Mouse (Mus musculus) kidney, adult 8-10 months (tissue): ENCODE data around the gene Rnf187.

Experiments
- DNase-seq, 2 experiments: peaks; one replicate each; pipeline ENCODE4 v3.0.0; 2022

Gene Rnf187

DNA sequence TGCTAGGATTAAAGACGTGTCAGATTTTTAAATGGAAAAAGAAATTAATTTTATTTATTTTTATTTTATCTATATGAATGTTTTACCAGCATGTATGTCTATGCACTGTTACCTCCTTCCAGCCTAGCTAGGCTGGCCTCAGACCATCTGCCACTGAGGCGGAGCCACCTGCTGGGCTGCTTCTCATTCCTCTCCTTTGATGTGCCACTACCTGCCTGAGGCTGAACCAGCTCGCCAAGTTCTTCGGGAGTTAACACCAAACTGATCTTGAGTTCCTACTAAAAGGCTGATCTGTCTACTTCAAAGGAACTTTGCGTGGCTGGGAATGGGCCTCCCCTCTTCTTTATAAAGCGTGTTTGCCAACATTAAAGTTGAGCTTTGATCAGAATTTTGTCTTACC is 44.3 kb downstream of the Rnf187 start:
- no peak for DNase-seq

DNA sequence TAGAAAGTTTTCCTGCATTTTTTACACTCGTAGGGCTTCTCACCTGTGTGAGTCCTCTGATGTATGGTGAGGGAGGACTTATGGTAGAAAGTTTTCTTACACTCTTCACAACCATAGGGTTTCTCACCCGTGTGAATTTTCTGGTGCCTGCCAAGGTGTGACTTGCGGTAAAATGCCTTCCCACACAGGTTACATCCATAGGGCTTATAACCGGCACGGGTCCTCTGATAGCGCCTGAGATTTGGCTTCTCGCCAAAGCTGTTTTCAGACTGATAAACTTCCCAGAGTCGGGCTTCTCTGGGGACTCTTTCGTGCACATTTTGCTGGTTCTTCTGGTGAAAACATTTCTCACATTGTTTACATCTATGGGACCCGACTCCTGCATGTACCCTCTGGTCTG is 48.2 kb downstream of the Rnf187 start:
- no peak for DNase-seq

DNA sequence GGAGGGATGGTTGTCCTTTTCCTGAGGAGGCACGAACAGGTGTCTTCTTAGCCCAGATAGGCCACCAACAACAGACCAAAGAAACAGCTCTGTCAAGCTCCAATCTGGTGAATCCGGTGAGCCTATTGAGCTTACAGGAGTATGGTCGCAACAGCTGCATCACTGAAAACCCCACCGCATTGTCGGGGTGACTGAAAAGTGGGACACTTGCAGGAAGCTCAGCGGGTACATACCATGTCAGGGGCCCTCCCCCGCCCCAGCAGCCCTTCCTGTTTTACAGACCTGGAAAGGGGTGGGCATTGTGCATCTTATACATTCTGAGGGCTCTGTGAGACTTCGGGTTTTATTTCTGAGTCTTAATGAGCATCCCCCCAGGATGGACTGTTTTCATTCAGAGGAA is 55.0 kb downstream of the Rnf187 start:
- no peak for DNase-seq
